Mouse (Mus musculus) 3T3-L1 (cell line): ENCODE measurements around the gene Trappc1.
A peak's percentile ranks its signal among the peaks of the same experiment; 100 is the strongest.

Source experiments
- DNase-seq: peaks from one replicate; pipeline ENCODE4 v3.0.0-alpha.2; 2015; ENCODE audit warnings: low read depth, low spot score

Trappc1 gene

DNA sequence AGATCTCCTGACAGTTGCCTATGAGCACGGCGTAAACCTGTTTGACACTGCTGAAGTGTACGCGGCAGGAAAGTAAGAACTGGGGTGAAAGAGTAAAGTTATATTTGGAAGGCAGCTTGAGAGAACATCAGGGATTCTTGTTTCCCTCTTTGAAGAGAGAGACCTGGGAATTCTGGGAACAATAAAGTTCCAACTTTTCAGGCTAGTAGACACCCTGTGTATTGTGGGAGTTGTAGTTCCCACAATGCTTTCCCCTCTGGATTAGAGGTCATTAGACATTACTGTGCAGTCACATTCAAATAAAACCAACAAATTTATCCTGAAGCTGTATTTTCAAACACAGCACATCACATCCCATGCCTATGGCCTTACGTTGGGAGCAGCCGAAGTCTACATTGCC lies 4.7 kb downstream of the Trappc1 start:
- DNase-seq = no peak

DNA sequence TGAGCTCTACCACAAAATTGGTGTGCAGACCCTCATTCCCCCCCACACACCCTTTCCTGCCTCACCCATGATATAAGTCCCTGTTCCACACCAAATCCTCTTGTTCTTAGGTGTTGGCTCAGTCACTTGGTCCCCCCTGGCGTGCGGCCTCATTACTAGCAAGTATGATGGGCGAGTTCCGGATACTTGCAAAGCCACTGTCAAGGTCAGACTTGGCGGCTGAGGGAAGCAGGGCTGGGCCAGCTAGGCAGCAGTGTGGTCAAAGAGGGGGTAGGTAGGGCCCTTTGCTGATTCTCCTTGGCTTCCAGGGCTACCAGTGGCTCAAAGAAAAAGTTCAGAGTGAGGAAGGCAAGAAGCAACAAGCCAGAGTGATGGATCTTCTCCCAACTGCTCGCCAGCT lies 7.4 kb downstream of the Trappc1 start:
- no peak for DNase-seq

DNA sequence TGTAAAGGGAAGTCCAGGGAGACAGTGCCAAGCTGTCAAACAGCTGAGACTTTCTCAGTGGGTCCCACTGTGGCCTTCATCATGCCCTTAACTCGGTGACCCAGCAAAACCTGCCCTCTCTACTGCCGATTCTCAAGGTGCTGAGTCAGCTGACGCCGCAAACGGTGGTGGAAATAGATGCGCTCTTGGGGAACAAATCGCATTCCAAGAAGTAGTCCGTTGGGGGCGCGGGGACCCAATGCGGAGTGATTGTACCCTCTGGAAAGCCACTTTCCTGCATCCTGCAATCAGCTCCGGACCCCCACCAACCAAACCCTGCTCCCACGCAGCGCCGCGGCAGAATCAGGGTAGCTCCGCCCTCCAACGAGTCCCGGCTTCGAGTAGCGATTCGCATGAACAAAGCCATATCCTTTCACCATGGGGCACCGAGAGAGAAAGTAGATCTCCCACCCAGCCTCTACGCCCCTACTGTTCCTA lies 8.2 kb downstream of the Trappc1 start:
- DNase-seq = no peak

DNA sequence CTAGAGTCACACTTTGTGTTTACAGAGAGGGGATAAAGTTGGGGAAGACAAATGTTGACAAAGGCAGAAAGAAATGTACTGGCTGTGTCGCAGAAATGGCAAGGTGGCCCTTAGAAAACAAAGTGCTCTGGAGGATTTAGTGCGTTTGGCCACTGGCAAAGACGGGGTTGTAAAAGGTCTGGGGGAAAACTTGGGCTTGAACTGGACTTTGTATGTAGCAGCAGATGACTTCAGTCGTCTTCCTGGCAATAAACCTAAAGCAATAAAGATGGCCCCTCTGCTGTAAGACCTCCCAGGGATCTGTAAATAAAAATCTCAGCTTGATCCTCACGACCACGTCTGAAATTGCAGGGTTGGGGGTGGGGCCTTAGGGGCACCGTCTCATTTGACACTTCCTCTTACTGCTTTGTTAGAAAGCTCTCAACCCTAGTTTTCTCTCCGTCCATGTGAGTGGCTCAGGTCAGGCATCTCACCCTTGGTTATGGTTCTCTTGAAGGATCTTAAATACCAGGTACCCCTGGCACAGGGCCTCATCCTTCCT lies 9.0 kb downstream of the Trappc1 start:
- no peak for DNase-seq

DNA sequence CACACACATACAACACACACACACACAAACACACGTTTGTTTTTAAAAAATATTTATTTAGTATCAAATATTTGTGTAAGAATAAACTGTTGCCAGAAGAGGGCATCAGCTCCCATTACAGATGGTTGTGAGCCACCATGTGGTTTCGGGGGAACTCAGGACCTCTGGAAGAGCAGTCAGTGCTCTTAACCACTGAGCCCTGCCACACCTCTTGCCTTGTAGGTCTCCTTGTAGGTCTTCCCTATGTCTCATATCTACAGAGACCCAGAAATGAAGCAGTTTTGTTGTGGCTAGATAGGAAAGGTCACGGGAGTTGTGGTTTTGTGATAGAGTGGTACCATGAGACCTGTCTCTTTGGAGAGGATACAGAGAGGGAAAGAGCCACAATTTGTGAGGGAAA lies 10.1 kb downstream of the Trappc1 start:
- peak; percentile 61 for DNase-seq

DNA sequence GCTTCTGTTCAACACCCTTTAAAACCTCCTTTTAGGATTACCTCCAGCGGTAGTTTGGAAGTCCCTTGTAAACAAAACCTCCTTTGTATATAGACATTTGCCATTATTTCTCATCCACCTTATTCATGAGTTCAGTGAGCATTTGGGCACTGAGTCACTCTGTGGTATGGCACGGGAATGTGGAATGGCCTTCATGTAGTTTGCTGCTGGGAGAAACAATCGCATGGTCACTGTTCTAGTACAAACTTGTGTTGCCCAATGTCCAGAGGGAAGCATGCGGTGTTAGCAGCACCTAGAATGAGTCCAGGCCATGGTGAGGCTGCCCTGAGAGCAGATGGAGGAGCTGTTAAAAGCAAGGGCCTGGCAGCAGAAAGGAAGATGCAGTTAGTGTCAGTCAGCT lies 11.0 kb downstream of the Trappc1 start:
- DNase-seq = peak; percentile 90

DNA sequence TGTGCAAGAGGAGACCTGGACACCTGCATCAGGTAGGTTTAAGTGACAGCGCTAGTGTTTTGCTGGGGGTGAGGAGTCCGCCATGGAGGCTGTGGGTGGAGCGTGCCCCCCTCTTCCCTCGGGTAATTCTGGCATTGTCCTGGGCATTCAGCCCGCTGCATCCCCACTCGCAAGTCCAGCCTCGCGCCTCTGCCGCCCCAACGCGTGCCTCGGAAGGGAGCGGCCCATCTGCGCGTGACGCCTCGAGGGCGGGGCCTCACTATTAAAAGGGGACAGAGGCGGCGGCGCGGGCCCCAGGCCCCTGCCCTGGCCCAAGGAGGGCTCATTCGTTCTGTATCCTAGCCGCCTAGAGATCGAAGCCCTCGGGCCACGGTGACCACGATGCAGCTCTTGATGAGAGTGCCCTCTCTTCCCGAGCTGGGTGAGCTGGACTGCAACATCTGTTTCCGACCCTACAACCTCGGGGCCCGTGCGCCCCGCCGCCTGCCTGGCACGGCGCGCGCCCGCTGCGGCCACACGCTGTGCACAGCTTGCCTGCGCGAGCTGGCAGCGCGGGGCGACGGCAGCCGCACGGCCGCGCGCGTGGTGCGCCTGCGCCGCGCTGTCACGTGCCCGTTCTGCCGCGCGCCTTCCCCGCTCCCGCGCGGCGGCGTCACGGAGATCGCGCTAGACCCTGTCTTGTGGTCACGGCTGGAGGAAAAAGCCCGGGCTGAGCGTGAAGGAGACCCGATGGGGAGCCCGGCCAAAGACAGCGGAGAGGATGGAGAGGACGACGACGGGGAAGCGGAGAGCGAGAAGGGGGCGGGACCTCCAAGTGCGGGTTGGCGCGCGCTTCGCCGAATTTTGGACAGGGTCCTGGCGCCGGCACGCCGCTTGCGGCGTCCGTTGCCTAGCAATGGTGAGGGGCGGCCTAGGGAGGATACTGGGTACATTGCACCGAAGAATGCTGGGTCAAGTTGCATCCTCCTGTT lies 16.7 kb downstream of the Trappc1 start, which contains the start of gene Rnf227:
TSS of gene Rnf227 (plus strand) at position 301 of the 971 bp plus-strand sequence.
- DNase-seq = no peak

DNA sequence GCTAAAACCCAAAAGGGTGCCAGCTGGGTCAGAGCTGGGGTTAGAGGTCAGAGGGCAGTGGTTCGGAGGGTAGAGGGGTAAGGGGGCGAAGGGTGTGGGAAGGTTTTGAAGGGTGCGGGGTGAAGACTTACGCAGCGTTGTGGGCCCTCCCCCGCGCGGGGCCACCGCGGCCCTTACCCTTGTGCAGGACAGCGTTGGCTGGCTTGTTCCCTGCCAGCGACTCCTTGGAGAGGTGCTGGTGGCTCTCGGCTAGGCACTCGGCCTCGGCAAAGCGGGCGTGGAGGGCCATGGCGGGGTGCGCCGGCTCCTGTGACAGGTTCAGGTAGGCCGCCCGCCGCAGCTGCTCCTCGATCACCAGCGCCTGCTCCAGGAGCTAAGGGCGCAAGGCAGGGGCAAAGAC lies 22.7 kb downstream of the Trappc1 start:
- DNase-seq = no peak

DNA sequence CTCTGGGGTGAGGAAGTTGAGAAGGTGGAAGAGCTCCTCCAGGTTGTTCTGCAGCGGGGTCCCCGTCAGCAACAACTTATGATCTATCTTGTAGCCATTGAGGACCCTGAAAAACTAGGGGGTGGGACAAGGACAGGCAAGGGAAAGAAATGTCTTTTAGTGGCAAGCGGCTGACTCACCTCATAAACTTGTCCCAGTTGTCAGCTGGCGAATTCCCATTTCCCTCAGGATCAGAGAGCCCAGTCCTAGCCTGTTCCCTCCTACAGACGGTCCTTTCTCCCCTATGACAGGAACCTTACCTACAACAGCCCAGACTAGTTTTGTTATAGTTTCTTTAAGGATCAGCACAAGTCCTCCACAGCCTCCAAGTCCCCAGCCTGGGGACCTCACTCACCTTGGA lies 32.8 kb downstream of the Trappc1 start:
- no peak for DNase-seq

DNA sequence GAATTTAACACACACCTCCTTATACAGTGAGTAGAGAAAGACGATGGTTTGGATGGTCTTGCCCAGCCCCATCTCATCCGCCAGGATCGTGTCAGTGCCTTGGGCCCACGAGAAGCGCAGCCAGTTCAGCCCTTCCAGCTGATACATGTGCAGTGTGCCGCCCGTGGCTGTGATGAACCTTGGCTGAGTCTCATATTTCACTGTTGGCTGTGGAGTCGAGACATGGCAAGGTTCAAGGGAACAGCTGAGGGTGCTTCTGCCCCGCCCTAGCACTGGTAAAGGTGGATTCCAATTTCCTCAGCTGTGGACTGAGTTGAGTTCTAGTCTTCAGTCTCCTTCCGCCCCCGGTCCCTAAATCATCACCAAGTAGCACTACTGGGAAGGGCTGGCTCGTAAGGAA lies 33.9 kb downstream of the Trappc1 start:
- no peak for DNase-seq

DNA sequence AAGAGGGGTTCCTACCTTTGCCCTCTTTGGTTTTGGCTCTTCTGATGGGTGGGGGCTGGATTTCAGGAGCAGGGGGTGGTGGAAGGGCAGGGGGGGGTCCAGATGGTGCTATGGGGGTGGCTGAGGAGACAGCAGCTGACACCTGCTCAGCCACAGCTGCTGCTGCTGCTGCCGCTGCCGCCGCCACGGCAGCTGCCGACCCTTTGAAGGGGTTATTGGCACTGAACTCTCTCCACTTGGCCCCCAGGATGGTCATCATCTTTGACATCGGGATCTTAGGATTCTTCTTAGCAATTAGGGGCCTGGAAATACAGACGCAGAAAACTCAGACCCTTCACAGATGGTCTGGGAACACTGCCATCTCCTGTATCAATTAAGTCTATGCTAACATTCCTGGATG lies 38.2 kb downstream of the Trappc1 start:
- DNase-seq = no peak

DNA sequence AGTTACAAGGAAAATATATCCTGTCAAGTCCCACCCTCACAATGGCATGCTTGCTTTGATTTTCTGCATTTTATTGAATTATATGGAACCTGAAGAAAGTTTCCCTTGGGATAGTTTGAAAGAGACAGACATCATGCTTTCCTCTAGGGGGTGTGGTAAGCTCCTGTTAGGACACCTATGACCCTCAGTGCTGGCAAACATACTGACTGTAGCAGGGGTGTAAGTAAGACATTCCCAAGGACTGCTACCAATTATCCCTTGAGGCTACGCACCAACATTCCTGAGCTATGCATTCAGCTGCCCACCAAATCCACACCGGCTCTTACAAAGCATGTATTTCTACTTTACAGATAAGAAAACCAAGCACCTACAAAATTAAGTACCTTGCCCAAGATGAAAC lies 38.7 kb downstream of the Trappc1 start:
- DNase-seq = peak; percentile 89

DNA sequence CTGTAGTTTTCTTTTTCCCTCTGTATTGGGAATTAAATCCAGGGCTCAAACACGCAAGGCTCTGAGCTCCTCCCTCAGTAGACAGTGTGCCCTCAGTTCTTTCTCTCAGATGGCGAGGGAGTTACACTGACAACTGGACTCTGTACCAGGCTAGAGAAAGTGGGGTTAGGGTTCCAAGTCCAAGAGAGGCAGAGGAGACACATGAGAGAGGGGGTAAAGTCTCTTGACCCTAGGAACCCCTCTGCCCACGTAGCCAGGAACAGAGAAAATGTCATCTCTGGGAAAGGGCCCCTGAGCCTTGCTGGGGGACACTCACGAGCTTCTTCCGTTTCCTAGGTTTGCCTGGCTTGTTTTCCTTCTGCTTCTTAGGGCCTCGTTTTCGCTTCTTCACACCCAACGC lies 40.6 kb downstream of the Trappc1 start:
- DNase-seq = no peak

DNA sequence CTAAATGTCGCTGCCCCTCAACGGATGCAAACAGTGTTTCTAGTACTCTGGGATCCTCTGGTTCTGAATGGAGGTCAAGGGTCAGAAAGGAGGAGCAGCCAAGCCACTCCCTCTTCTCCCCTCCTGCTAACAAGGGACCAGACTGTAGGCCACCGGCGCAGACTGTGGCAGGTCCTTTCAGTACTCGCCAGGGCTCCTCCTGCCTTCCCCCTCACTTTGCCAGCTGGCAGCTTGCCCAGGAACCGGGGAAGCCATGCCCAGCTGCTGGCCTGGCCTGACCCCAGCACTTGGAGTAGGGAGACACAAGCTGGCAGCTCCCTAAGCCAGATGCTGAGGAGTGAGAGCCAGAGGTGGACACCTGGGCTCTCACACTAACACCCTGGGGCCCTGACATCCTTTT lies 41.1 kb downstream of the Trappc1 start:
- peak; percentile 84 for DNase-seq

DNA sequence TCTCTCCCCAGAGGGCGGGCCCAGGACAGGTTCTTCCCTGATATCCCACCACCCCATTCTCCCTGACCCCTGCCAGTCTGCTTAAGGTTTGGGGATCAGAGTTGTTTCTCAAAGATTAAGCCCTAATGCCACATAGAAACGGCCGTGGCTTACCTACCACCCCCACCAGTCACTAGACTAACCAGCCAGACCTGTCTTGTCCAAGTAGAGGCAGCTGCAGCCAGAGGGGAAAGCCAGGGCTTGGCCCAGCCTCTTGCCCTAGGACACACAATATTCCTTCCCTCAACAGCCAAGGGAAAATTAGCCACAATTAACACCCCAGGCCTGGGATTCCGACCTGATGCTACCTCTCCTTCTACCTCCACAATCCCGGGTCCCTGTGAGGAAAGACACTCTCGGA lies 41.9 kb downstream of the Trappc1 start:
- DNase-seq = peak; percentile 16

DNA sequence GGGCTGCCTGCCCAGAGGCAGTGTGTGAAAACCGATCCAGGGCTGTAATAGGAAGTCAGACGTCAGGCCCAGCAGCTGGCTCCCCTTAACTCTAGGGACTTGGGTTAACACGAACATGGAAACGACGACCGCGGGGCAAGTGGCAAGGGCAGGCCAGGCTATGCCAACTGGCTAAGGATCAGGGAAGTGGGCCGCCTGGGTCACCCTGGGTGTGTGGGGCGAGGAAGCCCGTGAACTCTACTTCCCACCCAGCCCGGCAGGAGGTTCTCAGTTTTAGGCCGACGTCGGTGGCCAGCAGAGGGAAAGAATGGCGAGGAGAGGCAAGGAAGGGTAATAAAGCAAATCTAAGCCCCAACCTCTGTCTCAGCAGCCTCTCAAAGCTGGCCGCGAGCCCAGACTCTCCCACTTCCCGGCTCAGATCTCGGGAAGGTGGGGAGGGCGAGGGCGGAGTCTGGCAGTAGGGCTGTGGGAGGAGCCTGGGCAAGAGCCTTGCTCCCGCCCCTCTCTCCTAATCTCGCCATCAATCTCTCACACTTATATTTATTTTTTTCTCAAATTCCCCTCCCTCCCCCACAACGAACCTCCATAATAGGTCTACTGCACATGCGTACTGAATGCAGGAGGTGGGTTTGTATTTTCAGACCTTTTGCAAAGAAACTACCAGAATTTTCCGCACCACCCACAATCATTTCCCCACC lies 42.5 kb downstream of the Trappc1 start:
- peak; percentile 98 for DNase-seq

DNA sequence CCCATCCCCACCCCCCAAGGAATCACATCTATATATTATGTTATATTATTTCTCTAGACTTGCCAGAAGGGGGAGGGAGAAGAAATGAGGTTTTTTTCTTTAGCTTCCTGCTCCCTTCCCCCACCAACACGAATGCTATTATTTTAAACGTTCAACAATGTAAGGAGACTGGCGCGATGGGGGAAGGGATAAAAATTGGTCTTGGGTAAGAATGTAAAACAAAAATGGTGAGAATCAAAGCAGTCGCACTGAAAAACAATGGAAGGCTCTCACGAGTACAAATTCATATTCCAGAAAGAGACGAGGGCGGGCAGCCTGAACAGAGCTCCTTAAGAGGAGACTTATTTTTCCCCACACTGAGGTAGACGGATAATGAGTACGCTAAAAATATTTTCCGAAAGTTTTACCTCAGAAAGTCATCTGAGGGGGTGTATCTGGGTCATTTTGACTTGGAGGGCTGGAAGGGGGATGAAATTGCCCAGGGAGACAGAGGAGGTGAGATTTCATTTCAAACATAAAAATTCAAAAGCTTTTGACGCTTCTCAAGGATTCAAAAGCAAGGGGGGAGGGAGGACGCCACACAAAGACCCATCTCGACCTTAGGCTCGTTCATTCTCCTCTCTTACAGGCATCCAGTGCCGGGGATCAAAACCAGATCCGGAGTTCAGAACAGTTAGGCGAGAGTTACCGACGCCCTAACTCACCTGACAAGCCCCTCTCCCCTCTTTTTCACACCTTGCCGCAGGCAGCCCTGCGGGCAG lies 43.3 kb downstream of the Trappc1 start:
- peak; percentile 55 for DNase-seq

DNA sequence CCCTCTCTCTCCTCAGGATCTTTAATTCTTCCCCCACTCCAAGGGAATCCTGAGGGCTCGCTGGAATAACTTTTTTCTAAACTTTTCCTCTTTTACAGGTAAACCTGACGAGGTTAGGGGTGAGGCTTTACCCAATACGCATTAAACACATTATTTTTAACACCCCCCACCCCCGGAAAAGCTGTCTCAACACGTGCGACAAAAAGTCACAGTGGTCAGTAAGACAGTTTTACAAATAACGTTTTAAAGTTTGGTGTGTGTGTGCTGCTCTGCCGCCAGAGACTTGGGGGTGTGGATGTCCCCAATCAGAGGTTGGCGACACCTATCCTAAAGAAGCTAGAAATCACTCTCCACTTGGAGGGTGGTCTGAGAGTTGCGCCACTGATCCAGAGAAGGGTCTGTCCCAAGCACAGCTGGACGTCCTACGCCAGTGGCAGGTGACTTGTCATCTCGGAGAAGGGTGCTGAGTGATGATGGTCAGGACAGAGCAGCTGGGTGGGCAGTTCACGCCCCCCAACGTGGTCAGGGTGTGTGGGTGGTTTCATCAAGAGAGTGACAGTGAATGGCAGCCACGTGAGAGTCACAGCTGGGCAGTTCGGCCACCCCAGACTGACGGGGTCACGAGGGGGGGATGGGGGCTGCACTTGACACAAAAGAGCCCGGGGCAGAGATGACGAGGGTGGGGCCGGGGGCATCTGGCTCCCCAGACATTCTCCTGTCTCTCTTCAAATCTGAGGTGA lies 44.0 kb downstream of the Trappc1 start:
- peak; percentile 37 for DNase-seq

DNA sequence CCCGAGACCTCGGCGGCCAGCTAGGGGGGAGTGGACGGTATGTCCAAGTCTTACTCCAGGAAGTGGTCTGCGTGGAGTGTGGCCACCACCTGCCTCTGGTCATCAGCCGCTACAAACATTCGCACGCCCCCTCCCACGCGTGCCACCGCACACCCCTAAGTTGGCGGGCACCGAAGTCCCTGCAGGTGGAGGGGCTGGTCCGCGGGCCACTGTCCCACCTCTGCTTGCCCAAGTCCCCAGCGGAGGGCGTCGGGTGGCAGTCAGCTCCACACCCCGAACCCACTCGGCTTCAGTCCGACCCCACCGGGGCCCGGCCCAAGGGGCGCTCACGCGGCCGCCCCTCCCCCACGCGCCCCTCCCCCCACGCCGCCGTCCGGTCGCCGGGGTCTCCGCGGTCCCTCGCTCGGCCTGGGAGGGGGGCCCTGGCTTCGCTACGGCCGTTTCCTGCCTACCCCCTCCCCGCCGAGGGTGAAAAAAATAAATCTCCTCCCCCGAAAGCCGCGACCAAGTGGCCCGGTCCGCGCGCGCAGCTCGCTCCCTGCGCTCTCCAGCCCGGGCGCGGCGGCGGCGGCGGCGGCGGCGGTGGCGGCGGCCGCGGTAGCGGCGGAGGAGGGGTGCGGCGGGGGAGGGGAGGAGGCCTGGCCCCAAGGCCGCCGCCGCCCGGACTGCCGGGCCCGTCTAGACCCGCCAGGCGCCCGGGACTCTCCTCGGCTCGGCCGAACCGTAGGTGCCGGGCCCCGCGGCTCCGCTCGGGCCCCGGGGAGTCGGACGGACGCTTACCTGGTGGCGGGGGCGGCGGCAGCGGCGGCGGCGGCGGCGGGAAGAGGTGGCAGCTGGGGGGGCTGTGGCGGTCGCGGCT lies 44.8 kb downstream of the Trappc1 start:
- peak; percentile 49 for DNase-seq
